Mouse (Mus musculus): ENCODE data around the gene Khnyn.

DNA sequence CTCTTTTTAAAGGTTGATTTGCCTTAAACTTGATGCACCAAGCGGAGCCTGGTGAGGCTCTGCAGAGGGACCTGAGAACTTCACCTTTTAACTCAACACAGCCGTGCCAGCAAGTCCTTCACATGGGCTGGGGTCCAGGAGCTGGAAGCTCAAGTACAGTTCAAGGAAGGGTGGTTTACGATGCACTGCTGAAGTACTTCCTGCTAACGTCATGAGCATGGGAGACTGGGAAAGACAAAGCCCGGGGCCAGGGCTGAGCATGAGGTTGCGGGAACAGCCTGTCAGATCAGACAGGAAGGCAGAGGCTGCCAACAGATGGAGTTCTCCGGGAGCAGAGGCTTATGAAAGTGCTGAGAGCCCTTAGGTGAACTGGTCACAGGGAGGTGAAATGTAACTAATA, 48.8 kb downstream of the Khnyn start:
- no peak for TF ChIP-seq POLR2A (IDR thresholded peaks at IDR 0.05; ENCODE audit: low read depth, low read length)
- no peak for TF ChIP-seq CTCF (IDR thresholded peaks at IDR 0.05; ENCODE audit: extremely low read depth, insufficient read length, insufficient replicate concordance, low read depth, low read length)

All from small intestine, adult 2 months (tissue).